Mouse (Mus musculus) left cerebral cortex, postnatal 10 days (tissue): ENCODE measurements around the gene Map3k20. TPM values are rescaled to one million over a fixed set of nuclear protein-coding genes. Genes with fewer than 3 reads are reported as not detected.

Source experiments
- DNase-seq, 2 experiments: peaks; one replicate each; pipeline ENCODE4 v3.0.0; 2021 to 2022; ENCODE audit warnings: low spot score in 2 of 2, mixed read lengths in 1 of 2; ENCODE audit errors: extremely low spot score in 1 of 2
- intact Hi-C: fragments of 180-260 bp; cut with DNase I; formaldehyde crosslinking; loops from one replicate; pipeline ENCODE4 v1.15.1; 2025
- total RNA-seq, 2 experiments: library from RNA; stranded (reverse); gene quantifications; 2 replicates each; pipeline ENCODE4 v1.2.3; 2021

Map3k20 gene
- total RNA-seq, 2 experiments from 2014 or later = 11.1 to 12.7 TPM

DNA sequence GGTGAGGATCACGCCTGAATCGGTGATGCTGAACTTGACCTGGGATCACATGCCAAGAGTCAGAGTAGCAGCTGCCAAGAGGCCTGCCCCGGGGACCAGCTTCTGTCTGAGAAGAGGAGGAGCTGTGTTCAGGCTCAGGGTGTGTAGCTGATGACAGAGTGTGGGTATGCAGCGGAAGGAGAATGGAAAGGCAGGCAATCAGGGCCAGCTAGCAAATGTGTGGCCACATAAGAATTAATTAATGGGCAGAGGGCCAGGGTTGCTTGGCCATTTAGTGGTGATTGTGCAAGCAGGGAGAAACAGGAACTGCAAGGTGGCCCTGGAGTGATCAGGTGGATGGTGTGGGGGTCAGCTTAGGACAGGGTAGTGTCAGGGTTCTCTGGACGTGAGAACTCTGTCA, 23.5 kb downstream of the Map3k20 start:
- intact Hi-C loops = no loop called here
- DNase-seq = no peak

DNA sequence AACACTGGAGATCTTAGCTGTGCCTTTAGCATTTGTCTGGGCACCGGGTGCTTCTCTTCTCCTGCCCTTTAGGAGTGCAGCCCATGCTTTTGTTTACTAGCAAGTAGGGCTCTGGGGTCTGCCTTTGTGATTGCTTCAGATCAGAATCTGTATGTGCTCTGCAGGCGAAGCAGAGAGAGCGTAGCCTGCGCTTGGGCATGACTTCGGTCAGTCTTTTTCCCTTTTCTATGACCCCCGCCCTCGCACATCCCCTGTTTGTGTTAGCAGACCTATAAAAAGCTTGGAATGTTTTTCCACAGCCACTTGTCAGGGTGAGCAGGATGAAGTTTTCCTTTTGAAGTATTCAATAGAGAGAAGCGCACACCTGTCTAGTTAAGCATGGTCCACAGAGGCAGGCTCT, 26.0 kb downstream of the Map3k20 start:
- intact Hi-C loops = no loop called here
- peak in 1 of 2 experiments; percentile 50 for DNase-seq

DNA sequence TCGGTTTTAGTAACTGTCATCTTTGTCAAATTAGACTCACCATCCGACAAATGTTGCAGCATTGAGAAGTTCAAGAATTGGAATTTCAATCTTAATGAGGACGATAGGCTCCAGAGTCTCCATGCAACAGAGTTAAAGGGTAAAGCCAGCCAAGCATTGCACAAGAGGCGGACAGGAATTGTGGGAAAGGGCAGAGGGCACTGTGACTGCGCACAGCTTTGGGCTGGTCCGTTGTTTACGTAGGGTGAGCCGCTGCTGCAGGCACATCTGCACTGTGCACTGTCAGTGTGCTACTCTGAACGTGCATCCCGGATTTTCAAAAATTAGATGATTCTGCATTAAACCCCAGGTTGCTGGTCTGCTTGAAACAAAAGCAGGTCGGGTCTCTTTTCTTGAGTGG, 27.9 kb downstream of the Map3k20 start:
- intact Hi-C loops = no loop called here

DNA sequence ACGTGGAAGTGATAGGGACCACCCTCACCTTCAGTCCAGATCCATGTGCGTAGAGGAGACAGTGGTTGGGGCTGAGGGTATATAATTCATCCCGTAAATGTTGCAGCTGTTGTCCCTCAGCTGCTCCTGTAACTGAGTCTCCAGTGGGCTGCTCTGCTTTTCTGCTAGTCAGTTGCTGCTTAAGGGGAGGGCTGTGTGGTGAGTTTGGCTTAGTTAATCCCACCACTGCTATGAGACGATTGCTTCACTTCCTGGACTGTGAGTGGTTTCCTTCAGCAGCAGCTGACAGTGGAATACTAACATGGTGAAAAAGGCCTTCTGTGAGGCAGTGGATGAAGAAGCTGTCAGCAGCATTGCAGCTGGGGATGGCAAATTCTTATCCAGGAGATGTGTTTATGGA, 33.0 kb downstream of the Map3k20 start:
- DNase-seq = no peak
- intact Hi-C loops = no loop called here

More for the DNA sequence above, 27.9 kb downstream of the Map3k20 start:
- DNase-seq = no peak

DNA sequence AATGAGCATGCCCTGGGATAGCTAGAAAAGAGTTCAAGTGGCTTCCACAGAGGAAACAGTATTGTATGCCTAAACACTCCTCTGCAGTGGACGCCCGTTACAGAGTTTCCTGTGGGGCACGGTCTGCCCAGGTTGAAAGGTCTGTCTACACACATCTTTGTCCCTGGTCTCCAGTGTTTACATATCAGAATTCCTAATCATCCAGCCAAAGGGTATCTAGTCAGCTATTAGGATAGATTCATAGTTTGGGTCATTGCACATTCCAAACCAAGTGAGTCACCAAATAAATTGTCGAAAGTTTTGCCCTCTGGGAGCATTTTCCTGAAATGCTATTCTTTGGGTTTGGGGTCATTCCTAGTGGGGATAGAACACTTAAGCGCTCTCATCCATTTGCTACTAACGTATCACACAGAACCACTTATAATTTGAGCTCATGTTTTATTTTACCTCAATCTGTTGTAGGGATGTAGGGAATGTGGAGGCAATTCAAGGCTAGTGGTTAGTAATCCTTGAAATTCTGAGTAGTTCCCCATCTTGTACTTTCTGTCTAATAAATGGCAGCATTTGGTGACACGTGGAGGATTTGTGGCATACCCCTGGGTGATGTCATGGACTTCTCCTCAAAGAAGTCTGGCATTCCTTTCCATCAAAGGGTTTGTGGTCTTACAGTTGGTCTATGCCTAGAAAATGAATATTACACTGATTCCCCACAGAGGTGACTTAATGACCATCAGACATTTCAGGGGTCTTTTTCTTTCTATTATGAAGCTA, 33.8 kb downstream of the Map3k20 start:
- intact Hi-C loops = no loop called here
- DNase-seq = no peak

DNA sequence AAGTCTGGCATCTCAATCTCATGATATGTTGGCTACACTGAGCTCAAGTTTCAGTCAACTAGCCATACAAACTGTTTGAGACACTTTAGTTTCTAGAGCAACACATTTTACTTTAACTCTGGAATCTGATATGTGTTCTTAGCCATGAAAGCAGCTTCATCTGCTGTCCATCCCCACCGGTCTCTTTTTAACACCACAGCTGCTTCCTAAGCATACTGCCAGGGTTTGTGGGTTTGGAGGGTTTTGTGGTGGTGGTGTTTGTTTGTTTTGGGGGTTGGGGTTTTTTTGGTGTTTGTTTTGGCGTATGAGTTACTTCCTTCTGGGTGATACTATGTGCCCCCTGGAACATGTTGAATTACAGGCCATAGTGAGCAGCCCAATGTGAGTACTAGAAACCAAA, 35.2 kb downstream of the Map3k20 start:
- DNase-seq = no peak
- intact Hi-C loops = no loop called here

DNA sequence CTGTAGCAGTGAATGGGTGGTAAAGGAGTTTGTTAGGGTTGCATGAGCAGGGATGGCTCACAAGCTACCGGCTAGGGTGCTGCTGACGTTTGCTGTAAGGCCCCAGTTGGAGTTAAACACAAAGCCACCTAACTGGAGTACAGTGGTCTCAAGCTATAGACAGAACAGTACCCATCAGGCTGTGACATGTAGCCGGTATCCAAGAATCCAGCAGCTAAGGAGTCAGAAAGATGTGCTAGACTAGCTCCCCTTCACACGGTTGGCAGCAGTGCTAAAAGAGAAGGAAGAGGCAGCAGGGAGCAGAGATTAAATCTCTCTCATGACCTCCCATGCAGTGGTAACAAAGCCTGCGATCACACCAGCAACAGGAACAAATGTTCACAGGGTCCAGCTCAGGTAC, 36.2 kb downstream of the Map3k20 start:
- intact Hi-C loops = no loop called here
- no peak for DNase-seq

DNA sequence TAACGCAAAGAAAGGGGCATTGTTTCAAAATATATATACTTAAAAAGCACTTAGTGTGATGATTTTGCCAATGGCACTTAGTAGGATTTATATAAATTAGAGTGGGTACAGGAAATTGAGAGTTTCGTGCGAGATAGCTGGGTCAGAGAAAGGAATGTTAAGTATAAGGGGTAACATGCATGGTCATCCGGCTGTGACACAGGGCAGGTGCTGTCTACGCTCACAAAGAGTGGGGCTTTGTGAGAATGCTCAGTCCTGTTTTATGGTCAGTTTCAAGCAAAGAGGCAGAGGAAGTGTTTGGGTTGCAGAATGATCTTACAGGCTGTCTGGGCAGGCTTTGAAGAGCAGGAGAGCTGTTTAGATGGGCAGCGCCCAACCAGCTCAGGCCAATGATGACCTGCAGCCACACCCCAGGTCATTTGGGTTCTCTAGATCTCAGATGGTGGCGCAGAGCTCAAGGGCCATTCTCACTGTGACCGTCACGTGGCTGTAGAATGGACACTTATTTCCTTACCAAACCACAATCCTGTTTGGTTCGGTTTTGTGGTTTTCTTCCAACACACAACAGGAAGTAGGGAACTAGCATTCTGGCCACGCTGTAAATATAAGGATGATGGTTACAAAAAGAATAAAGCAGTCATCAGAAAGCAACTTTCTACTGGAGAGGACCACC, 37.4 kb downstream of the Map3k20 start:
- intact Hi-C loops = no loop called here
- no peak for DNase-seq

DNA sequence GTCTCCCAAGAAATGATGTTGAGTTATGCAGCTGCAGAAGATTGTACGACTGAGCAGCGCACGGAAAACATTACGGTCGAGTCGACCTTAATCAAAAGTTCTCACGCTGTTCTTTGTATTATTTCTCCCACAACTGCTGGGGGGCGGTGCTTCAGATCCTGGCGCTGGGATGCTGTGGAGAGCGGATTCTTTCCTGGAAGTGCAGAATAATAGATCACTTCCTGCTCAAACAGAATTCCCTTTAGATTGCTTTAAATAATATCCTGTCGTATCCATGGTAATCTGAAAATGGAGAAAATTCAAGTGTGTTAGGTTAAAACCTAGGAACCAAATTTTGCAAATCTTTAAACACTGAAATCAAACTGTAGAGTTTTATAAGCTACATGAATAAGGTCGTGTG, 39.0 kb downstream of the Map3k20 start:
- DNase-seq = peak in 1 of 2 experiments; percentile 40
- intact Hi-C loops = no loop called here

DNA sequence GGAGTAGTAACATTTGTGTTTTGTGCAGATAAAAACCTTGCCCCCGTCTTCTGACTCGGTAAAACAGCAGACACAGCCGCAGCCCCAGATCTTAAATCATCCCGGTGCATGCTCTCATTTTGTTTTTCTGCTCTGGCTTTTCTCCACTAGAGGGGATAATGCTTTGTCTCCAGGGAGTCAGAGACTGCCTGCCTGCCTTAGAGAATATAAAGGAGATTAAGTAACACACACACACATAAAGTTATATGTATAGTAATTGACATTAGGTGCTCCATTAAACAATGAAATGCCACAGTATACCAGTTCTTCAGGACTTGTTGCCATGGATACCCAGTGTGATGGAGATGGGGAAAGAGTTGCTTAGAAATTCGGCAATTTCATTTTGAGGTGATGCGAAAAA, 41.1 kb downstream of the Map3k20 start:
- no peak for DNase-seq
- intact Hi-C loops = no loop called here

DNA sequence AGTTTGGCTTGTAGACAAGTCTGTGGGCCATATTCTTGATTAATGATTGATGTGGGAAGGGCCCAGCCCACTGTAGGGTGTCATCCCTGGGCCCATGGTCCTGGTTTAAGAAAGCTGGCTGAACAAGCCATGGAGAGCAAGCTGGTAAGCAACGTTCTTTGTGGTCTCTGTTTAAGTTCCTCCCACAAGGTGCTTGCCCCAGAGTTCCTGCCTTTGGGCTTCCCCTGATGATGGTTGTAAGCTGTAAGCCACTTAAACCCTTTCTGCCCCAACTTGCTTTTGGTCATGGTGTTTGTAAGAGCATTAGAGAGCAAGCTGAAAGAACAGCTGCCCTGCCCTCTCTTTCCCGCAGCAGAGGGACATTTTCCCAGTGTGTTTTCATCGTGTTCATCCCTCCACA, 43.0 kb downstream of the Map3k20 start:
- intact Hi-C loops = no loop called here
- DNase-seq = no peak

DNA sequence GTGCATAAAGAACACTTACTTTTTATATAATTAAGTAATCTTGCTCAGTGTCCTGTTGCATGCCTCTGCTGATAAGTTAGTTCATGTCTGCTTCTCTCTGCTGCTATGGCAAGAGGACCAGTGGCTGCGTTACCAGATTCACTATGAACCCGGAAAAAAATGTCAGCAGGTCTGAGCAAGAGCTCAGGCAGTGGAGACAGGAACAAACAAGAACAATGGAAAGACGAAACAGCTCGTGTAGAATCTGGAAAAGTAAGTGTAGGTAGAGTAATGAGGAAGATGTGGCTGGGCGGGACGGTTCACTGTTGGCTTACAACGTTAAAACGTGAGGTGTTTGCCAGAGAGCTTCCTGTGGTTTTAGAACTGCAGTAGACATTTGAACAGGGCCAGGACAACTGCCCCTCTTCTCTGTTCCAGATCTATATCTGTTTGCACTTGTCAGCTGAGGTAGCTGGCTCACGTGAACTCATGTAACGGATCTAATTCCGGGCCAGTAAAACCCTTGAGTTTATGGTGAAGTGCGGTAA, 45.6 kb downstream of the Map3k20 start:
- intact Hi-C loops = no loop called here
- DNase-seq = no peak

DNA sequence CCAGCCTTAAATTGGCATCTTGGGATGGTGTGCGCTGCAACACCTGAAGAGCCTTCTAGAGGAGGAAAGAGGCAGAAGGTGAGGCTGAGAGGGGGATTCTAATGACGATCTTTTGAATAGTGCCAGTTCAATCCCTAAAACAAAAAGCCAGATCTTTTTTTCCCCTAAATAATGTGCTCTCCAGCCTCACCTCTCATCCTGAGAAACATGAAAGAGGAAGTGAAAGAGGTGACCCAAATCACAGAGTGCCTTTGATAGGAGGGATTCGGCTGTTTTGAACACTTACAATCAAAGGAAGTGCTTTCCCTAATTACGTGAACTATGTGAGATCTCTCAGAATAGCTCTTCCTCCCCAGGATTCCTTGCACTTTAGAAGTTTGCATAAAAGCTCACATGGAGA, 46.6 kb downstream of the Map3k20 start:
- intact Hi-C loops = no loop called here
- DNase-seq = no peak

DNA sequence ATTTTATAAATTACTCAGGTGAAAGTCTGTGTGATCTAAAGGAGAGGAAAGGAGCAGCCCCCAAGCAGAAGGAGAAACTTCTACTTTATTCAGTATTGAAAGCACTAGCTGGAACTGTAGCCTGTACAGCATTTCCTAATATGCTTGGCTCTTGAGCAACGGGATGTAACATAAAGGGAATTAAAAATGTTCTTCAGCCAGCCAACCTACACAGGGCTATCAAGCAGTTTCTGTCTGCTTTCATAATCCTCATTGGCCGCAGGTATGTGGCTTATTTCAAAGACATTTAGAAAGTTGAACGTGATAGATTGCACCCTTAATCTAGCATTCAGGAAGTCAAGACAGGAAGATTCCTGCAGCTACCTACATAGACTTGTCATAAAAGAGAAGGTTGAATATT, 47.8 kb downstream of the Map3k20 start:
- intact Hi-C loops = no loop called here
- DNase-seq = no peak

DNA sequence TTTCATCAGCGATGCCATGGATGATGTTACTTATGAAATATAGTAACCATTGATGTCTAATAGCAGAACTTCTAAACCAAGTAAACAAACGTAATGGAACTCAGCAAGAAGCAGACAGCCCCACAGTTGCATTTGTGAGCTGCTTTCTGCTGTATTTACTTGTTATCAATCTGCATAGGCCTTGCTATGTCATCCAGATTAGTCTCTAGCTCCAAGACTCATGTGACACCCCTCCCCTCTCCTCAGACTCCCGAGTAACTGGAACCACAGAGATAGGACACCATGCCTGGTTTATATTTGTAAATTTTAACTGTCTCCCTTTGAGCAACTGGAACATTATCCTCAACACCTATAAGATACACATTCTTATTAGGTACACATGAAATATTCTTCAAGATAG, 51.4 kb downstream of the Map3k20 start:
- no peak for DNase-seq
- intact Hi-C loops = no loop called here

DNA sequence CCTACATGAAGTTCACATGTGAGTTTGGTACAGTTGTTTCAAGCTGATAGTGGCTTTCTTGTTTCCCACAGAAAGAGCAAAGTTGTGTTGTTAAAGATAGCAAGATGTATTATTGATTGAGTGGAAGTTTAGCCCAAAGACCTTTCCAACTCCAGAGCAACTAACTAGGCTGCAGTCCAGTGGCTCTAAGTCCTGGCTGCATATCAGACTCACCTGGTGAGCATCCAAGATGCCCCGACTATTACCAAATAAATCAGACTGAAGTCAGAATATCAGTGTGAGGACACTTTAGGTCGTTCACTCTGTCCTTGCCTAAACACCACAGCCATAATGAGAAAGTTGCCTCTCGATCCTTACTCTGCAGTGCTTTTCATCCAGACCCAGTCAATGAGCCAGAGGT, 59.8 kb downstream of the Map3k20 start:
- DNase-seq = no peak
- intact Hi-C loops = no loop called here

DNA sequence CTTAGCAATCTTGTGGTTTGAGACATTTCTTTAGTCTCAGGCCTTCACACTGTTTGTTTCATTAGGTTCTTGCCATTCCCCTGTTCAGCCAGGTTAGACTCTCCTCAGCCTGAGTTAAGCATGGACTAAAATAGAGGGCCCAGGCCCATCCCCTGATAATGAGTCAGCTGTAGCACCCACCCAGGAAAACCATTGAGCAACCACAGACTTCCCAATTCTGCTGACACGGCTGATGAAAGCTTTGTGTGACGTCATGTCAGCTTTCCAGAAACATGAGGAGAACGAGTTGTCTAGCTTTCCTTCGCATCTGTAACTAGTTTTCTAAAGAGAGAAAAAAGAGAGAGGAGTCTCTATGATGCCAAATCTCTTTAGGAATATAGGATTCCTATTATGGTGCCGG, 65.9 kb downstream of the Map3k20 start:
- DNase-seq = no peak
- intact Hi-C loops = no loop called here

DNA sequence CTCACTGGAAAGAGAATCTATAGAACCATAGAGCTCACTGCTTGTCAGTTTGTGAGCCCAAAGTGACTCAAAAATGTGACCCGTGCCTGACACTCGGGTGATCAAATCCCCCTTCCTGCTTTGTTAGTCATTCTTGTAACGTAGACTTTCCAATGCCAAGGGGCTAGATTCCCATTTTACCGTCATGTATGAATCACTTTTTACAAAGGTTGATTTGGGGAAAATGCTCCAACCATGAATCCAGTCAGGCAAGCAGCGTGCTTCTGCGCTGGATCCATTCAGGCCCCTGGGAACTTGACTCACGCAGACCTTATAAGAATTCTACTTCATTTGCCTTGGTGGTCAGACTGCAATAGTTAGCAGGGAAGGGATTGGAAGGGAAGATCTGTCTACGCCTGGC, 66.3 kb downstream of the Map3k20 start:
- intact Hi-C loops = no loop called here
- DNase-seq = no peak

DNA sequence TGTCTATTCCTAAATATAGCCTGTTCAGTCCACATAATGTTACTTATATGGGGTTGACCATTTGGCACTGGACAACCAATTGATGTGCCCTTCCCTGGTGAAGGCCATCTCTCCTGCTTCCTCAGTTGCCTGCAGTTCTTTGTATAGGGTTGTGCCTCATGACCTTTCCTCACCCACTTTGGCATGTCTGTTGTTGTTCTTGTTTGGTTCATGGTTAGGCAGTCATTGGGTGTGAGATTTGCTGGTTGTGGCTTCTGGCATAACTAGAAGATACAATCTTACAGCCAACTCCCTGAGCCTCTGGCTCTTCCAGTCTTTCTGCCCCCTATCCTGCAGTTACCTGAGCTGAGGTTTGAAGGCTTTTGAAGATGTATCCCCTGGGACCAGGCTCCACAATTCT, 67.3 kb downstream of the Map3k20 start:
- DNase-seq = no peak
- intact Hi-C loops = no loop called here

DNA sequence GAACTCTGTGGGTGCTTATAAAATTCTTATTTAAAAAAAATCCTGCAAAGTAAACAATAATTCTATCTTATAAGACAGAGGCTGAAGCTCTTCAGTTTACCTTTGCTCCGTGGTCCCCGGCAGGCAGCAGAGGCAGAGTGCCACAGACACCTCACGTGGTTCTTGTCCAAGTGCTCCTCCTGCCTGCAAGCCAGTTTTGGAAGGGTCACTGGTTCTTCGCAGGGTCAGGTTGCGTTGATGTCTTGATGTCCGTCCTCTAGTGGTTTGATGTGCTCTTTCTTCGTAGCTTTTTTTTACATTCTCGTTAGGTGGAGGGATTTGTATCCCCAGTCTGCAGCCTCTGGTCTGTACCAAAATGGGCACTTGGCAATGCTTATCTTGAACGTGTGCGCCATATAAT, 71.0 kb downstream of the Map3k20 start:
- intact Hi-C loops = no loop called here

More for the DNA sequence above, 71.0 kb downstream of the Map3k20 start:
- DNase-seq = no peak
